Mouse (Mus musculus) megakaryocyte, embryonic 14.5 days (primary cell): Measurements from ENCODE around the gene Ifit1bl2.
A peak's percentile ranks its signal among the peaks of the same experiment; 100 is the strongest.

ENCODE experiments used
- FLI1 ChIP-seq: IDR thresholded peaks from 2 replicates; pipeline ENCODE4 v1.6.1; 2012; ENCODE audit warnings: low read length, inconsistent platforms, mixed read lengths
- GATA1 ChIP-seq: IDR thresholded peaks from 3 replicates; pipeline ENCODE4 v1.6.1; 2012; ENCODE audit warnings: mixed read lengths, low read length, inconsistent platforms, borderline replicate concordance

DNA sequence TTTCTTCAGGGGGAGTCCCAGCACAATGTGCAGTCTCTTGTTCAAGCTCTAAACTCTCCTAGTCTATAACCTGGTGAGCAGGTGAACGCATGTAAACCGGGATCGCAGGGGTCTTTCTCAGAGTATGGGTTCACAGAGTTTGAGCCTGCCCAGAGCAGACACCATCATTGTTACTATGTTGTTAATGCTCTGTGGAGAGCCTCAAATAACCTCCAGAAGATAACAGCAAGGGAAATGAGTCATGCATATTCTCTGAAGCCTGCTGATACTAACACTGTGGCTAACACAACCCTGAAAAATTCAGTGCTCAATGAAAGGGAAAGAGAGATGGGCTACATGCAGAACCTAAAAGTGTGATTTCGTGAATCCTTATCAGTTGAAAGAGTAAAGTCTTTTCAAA lies 37.9 kb upstream of the Ifit1bl2 start:
- TF ChIP-seq GATA1 = peak; percentile 86; the same call in 2 of the 3 replicates
- no peak for TF ChIP-seq FLI1
